Mouse (Mus musculus) cerebellum, postnatal 4 days (tissue): ENCODE measurements around the gene Hoxd8.

Experiments used
- DNase-seq, 2 experiments: peaks; one replicate each; pipeline ENCODE4 v3.0.0; 2022; ENCODE audit warnings: low spot score in 2 of 2, mixed read lengths in 1 of 2

The Hoxd8 gene

GRCm38 (mm10) chr2:74686301-74686987, 18.0 kb upstream of the Hoxd8 start:
- DNase-seq = peak in 1 of 2 experiments; percentile 52

GRCm38 (mm10) chr2:74686988-74687697, 17.3 kb upstream of the Hoxd8 start:
- no peak for DNase-seq

GRCm38 (mm10) chr2:74687698-74688555, 16.5 kb upstream of the Hoxd8 start:
- DNase-seq = no peak

GRCm38 (mm10) chr2:74688795-74689573, 15.4 kb upstream of the Hoxd8 start:
- no peak for DNase-seq

GRCm38 (mm10) chr2:74689574-74690337, 14.7 kb upstream of the Hoxd8 start:
- no peak for DNase-seq

- DNase-seq = no peak
Measured at GRCm38 (mm10) chr2:74690338-74690716, 14.1 kb upstream of the Hoxd8 start.

GRCm38 (mm10) chr2:74691022-74691951, 13.1 kb upstream of the Hoxd8 start, which contains the start of gene Hoxd10:
Hoxd10 (plus strand) TSS chr2:74691924.
- DNase-seq = no peak

- no peak for DNase-seq
Measured at GRCm38 (mm10) chr2:74691995-74692807, 12.2 kb upstream of the Hoxd8 start.

- no peak for DNase-seq
Measured at GRCm38 (mm10) chr2:74692808-74693431, 11.5 kb upstream of the Hoxd8 start.

- DNase-seq = no peak
Measured at GRCm38 (mm10) chr2:74693432-74693827, 11.0 kb upstream of the Hoxd8 start.

GRCm38 (mm10) chr2:74694066-74694465, 10.3 kb upstream of the Hoxd8 start:
- DNase-seq = no peak

- no peak for DNase-seq
Measured at GRCm38 (mm10) chr2:74695383-74695782, 9.0 kb upstream of the Hoxd8 start.

- no peak for DNase-seq
Measured at GRCm38 (mm10) chr2:74695813-74696430, 8.5 kb upstream of the Hoxd8 start.

- peak in 1 of 2 experiments; percentile 13 for DNase-seq
Measured at GRCm38 (mm10) chr2:74696442-74697335, 7.7 kb upstream of the Hoxd8 start.

GRCm38 (mm10) chr2:74697567-74698121, 6.8 kb upstream of the Hoxd8 start, which contains the start of gene Hoxd9:
Hoxd9 (plus strand) TSS chr2:74697727.
- peak in 1 of 2 experiments; percentile 18 for DNase-seq
